Mouse (Mus musculus): ENCODE results near the gene Gm5148.

Gm5148 gene

DNA sequence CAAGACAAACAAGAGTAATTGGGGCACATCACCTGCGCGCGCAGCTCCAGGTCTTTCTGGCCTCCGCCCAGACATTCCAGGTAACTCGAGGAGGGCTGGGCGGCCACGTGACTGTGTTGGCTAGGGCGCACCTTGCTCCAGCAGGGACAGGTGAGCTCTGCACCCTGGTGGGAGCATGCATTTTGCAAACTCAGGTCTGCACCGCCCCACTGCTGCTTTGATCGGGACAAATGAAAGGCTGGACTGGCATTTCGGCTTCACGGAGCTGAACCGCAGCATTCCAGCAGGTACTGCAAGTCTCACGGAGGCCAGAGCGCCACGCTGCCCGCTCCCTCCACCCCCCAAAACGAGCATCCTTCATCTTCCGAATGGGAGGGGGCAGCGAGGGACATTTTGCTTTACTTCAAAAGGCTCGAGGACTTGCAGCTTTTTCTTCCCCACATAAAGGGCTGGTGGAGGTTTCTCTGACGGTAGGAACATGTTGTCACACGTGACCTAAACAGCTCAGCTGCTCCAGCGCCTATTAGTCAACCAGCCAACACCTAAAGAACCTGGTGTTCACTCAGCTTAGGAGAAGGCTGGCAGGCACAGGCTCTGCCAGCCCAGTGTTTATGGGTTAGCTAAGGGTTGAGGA, at the start of gene Gm5148:
Gene Gm5148 (minus strand): TSS at position 320 of the 634 bp plus-strand sequence.
- DNase-seq = peak; percentile 97

DNA sequence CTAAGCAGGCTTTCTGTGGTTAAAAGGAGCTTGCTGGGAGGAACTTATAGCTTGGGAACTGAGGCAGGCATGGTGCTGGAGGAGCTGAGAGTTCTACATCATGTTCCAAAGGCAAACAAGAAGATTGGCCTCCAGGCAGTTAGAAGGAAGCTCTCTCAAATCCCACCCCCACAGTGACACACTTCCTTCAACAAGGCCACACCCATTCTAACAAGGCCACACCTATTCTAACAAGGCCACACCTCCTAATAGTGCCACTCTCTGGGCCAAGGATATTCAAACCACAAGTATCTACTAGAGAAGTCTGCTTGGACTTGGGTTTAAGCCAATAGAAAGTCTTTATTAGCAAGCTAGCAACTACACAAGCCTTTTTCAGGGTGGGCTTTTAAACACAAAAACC, 46.7 kb upstream of the Gm5148 start:
- DNase-seq = no peak

DNA sequence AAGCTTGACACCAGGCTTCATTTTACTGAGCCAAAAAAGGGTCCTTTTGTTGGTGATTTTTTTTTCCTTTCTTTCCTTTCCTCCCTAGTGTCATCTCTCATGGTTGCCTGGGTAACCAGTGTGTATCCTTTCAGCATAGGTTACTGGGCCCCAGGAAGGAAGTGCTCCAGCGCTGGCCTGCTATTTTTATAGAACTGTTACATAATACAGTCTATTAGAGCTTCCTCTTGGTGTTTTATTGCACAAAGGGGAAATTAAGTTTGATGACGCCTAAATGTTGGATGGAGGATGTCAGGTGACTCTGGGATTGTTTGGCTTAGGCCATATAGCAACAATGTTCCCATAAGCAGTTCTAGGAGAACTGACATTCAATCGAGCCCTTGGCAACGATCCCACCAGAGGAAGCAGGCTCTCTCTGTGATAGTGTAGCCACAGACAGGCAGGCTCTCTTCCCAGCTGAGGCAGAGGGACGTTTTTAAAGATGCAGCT, 45.0 kb upstream of the Gm5148 start:
- peak; percentile 83 for DNase-seq

DNA sequence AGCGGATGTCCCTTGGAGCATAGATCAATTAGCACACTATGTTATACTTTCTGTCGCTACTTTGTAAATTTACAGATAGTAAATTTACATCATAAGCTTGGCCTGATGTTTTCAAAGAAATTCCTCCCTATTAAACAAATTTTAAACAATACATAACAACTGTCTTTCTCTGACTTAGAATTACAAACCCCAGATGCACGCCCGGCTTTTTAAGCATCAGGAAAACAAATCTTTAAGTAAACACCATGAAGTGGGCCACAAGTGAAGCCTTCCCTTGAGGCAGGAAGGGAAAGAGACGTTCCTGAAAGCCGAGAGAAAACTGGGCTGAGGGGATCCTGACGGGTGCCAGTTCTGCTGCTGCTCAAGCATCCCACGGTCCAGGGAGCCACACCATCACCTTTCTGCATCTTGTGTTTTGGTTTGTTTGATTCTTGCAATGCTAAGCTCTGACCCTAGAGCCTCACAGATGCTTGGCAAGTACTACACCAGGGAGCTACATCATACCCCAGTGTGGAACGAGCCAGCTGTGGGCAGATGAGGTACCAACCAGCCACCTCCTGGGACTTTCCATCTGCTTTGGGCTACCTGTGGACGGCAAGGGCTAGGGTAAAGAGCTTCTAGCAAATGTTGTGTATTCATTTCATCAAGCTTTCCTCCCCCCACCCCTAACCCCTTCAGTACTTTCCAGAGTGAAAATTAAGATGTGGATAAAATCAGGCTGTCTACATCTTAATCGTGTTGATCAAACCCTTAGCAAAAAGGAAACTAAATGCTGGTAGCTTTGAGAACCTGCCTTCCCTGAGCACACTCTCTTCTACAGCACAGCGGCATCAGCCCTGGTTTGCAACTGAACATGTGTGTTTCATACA, 43.1 kb upstream of the Gm5148 start:
- DNase-seq = no peak

DNA sequence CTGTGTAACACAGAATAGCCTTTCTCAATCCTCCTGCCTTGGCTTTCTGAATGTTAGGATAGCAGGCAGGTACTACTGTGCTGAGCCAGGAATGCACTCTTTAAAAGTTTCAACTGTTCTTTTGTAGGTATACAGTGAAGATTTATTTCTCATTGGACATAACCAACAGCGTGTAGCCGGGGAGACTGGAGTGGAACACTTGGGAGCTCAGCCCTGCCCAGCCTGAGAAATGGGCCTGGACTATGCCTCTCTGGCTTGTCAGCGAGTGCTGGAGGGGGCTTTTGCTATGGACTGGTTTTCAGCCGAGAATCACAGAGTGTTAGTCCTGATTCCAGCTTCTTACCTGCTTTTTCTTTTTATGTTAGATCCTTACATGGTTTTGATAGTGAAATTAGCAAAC, 42.3 kb upstream of the Gm5148 start:
- no peak for DNase-seq

DNA sequence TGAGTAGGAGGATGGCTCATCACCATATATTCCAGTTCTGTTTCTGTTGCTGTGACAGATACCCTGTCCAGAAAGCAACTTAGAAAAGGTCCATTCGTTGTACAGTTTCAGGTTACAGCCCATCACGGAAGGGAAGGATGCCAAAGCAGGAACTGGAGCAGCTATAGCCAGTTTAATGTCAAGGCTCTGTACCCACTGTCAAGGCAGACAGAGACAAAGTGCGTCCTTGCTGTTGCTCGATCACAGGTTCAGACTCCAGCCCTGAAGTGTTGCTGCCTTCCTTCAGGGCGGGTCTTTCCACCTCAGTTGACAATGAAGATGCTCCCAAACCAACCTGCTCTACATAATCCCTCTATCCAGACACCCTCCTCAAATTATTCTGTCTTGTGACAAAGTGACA, 41.7 kb upstream of the Gm5148 start:
- no peak for DNase-seq

DNA sequence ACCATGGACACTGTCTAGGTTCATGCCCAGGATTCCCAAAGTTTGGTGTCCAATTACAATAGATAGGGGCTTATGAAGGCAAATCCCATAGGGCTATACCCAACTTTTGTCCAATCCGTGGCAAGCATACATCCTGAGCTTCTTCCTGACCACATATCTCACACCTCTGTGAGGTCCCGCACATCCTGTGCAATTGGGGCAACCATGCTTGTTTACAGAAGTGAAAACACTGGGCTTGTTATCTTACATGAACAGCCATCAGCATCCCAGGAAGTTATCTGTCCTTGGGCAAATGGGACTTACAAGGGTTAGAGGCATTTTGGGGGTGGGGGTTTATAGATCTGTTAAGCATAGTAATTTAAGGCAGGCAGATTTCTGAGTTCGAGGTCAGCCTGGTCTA, 41.0 kb upstream of the Gm5148 start:
- DNase-seq = no peak

DNA sequence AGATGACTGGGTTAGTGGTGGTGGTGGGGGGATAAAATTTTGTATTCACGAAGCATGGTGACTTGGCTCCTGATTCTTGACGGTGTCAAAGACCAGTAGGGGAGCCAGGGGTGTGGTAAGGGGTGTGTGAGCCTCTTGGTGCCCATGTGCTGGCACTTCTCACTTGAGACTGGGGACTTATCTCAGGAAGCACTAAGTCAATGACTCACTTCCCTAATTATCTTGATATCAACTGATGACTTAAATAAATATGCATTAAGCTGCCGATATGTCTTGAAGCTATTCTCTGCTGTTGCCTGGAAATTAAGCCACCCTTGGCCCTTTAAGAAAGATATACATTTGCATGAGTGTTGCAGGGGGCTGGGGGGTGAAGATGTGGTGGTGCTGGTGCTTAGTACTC, 38.0 kb upstream of the Gm5148 start:
- DNase-seq = no peak

DNA sequence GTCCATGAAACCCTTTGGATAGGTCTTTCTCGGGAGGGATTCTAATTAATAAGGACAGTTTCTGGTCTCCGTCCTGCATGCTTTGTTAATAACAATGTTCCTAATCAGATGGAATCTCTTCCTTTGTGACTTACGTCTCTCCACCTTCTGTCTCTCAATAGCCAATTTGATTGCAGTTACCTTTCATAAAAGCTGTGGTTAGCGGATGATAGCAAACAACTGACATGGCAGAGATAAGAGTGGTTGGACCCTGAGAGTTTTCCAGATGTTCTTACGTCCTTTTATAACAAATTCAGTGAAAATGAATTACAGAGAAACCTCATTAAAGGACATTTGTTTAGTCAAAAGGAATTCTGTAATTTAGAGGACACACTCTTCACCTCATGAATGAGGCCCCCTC, 37.5 kb upstream of the Gm5148 start:
- no peak for DNase-seq

DNA sequence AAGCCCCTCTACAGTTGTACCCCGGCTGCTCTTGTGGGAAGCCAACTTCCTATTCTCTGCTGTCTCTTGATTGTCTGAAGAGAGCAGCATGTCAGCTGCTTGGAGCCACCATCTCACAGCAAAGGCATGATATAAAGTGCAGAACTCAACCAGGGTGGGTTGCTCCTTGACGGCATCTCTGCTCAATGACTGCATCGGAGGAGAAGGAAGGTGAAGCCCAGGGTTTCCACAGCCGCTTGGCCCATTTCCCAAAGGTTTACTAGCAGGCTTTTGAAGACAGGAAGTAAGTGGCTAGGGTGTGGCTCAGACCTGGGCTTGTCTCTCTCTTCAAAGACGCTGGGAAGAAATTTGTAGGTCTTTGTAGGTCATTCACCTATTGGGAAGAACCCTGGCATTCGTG, 36.6 kb upstream of the Gm5148 start:
- DNase-seq = no peak

DNA sequence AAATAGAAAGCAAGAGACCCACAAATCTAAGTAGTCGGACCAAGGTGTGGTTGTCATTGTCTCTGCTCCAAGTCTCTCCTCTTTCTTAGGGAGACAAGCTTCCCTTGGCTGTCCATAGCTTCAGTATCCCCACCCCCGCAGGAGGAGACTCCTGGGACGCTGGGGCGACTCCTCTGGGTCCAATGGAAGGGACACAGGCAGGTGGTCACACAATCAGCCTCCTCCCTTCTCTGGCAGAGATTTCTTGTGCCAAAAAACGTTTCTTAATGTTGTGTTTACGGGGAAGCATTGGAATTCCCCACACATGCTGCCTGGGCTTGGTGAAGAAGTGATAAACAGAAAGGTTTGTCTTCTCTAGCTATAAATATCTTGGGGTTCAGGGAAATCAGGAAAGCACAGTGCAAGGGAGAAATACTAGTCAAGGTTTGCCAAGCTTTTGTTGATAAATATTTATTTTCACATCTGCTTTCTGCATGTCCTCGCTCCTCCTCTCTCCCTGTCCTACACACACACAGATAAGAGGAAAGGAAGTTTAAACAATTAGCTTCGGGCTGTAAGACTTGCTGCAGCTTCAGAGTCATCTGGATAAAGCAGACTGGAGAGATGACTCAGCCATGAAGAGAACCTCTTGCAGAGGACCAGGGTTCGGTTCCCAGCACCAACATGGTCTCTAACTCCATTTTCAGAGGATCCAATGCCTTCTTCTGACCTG, 34.5 kb upstream of the Gm5148 start:
- peak; percentile 30 for DNase-seq

DNA sequence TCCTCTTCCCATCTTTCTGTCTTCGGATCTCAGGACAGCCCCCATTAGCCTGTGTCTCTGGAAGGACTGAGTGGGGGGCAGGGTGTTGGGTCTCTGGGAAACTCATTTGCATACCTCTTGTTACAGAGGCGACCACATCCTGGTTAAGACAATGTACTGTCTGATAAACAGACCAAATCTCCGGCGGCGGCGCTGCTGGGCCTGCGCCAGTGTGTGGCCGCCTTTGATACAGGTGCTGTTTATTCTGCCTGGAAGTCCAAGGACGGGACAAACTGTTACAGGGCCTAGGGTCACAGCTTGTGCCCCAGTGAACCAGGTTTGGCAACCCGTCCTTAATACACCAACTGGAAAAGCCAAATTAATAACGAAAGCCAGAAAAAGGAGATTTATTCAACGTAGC, 33.8 kb upstream of the Gm5148 start:
- peak; percentile 63 for DNase-seq

DNA sequence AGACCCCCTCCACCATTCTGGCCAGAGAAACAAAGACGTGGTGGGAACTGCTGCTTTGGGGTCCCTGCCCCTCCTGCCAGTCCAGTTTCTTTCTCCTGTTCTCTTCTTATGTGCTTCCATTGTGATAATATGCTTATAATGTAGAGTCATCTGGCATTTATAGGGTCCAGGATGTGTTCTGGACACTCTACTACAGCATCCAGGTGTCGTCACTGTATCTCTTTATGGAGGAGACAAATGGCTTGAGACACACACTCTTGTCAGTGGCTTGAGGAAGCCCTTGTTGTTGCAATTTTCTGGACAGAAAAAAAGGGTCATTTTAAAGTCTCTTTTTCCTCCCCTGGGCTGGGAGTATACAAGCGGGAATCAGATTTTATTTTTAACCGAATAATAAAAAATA, 33.3 kb upstream of the Gm5148 start:
- DNase-seq = no peak

DNA sequence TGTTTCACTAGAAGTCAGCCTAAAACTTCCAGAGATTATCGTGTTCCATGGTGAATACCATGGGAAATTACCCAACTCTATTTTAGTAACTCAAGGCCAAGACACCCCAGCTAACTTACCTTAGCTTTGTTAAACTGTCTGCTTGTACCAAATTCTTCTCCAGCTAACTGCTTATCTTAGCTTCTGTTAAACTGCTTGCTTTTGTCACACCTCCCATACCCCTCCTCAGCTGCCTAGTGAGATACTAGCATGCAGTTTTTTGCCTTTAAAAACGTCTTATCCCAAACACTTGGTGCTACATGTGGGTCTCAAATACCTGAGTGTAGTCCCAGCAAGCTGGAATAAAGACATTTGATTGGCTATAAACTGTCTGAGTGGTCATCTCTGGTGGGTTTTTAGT, 31.7 kb upstream of the Gm5148 start:
- no peak for DNase-seq

DNA sequence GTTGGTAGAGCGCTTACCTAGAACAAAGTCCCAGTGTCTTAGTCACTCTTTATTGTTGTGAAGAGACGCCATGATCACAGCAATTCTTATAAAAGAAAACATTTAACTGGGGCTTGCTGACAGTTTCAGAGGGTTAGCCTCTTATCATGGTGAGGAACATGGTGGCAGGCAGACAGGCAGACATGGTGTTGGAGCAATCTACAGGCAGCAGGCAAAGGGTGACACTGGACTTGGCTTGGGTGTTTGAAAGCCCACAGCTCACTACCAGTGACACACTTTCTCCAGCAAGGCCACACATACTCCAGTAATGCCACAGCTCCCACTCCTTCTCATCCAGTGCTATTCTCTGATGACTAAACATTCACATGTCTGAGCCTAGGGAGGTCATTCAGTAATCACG, 30.3 kb upstream of the Gm5148 start:
- DNase-seq = no peak

DNA sequence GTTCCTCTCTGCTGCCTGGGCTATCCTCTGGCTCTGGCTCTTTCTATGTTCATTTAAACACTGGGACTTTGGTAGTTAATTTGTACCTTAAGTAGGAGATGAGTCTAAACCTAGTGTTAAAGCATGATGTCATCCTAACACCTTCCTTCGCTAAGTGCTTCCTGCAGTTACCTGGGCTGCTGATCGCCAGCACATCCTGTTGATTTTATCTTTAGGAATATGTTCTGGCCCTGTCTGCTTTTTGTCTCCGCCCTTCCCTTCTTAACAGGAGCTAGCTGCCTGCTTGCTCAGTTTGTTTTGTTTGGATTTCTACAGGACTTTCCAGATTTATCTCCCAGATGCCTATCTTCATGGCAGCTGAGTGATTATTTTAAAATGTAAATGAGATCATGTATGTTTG, 28.9 kb upstream of the Gm5148 start:
- DNase-seq = no peak

DNA sequence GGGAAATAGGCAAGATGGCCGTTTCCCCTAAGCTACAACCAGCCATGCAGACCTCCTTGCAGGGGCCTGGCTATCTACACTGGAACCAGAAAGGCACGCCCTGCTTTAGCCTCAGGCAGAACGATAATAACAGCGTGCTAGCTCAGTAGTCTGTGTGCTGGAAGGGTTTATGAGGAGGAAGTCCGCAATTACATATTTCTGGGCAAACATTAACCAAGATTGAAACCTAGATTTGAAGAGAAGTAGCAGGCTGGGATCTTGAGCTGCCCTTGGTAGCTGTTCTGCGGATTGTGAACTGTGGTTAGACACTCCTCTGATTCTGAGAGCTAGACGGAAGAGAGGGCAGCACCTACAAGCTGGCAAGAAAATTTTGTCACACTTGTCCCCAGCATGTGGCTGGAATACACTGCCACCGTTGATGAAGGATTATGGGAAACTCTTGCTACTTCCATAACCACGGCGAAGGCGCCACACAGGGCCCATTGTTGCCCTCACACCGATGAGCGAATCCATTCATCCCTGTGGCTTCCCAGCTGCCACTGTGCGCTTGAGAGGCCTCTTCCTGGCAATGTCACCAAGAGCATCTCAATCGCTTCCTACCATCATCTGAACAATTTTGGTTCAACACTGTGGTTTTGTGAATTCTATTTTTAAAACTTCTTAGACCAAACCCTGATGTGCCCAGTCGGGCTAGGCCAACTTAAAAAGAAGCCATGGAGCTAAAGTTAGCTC, 23.9 kb upstream of the Gm5148 start:
- DNase-seq = peak; percentile 66

DNA sequence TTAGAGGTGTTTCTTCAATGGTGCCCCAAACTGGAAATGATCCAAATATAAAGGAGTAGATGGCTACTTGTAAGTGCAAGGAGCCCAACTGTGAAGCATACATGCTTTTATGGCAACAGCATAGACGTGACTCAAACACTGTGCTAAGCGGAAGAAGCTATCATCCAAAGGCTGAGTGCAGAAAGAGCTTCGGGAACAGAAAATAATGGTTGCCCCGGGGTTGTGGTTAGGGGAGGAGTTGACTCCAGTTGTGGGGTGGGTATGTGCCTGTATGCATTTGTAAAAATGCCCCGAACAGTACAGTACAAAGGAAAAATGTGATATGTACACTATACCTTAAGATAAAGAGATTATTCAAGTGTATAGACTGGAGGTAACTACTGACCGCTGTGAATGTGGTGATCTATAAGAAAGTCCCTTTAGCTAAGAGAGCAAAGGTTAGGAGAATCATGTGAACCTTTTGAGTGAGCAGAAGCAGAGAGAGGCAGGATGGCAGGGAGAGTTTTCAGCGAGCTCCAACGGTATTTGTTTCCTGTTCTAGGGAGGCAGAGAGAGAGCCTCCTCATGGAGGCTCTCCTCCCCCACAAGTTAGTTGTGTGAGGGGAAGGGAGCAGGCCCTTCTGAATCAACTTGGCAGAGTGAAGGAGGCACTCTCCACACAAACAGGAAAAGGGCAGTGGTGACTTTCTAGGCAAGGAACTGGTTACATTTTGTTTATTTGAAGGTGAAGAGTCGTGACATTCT, 23.1 kb upstream of the Gm5148 start:
- no peak for DNase-seq

DNA sequence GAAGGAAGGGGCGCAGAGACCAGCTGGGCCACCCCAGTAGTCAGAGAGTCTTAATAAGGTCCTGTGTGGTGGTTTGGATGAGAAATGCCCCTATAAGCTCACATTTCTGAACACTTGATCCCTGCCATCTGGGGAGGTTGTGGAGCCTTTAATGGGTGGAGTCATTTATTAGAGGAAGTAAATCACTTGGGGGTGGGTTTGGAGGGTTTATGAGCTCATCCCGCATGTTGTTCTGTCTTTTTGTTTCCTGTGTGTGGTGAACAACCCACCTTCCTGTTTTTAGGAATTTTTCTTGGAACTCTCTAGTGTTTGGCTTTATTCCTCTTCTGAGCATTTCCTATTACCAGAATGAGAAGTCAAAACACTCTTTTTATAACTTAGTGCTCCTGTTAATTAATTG, 19.8 kb upstream of the Gm5148 start:
- no peak for DNase-seq

DNA sequence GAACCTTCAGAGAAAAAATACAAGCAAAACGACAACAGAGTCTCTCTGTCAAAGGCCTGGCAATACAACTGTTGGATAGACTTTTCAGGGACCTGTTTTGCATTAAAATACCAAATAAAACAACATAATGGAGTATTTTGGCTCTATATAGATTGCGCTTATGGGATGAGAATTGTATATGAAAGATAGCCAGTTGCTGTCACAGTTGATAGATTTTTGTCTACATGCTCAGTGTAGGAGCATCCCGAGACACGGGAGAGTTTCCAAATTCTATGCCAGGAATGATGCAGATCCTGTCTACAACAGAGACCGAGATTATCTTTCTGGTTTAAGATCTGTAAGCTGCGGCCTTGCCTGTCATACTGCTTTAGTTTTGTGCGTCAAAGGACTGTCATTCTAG, 15.7 kb upstream of the Gm5148 start:
- DNase-seq = no peak

DNA sequence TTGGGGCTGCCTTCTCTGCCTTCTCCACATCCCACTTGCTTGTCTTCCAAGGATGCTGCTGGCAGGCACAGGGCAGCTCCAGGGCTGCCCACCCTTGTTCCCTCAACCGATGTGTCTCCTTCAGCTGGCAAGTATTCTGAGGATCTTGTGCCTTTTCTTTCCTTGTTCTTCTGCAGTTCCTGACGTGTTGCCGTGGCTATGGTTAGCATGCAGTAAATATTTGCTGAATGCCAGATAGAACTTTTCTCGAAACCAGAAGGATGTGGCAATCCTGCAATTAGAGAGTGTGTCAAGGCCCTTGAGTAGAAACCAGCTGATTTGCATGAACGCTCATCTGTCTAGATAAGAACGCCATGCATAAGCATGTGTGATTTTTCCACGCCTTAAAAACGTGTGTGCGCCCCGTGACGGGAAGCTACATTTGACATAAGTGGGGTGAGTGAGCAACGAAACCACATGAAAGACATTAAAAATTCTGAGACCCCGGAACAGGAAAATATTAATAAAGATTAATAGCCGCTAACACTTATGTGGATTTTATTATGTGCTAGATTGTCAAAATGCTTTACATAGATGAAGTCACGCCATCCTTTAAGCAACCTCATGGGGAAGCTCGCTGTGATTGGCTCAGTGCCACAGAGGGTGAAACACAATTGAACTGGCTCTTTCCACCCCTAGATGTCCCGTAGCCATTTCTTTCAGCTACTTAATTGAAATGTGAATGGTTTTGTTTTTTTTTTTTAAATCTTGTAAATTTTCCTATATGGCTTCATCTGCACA, 14.1 kb upstream of the Gm5148 start:
- peak; percentile 43 for DNase-seq

DNA sequence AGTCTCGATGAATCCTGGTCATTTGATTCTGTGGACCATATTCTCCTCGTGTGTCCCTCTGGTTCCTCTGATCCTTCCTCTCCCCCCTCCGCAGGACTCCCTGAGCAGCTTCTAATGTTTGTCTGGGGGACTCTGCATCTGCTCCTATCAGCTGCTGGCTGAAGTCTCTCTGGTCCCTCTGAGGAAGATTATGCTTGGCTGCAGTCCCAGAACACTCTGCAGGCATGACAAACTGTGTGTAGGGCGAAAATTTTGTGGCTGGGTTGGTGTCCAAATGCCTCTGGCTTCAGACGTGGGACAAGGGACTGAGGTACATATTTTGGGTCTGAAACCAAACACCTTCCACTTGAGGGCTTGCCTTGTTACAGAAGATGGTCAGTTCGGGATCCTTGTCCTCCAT, 13.1 kb upstream of the Gm5148 start:
- peak; percentile 56 for DNase-seq

All from kidney, adult 9 months (tissue).